Mouse (Mus musculus) liver, embryonic 15.5 days (tissue): ENCODE data around the gene Rasl11a. TPM values are rescaled to one million over a fixed set of nuclear protein-coding genes. Genes with fewer than 3 reads are reported as not detected.

Experiments used
- ATAC-seq: fragments of 200-750 bp; cut with Nextera tagmentation; 2 replicates; pipeline ENCODE4 v1.8.0; 2017; ENCODE audit warnings: moderate number of reproducible peaks, mild to moderate bottlenecking, moderate library complexity; ENCODE audit not compliant: insufficient read depth
- H3K27ac ChIP-seq: fragments of 300-500 bp; sonication (generic); replicated peaks from 2 replicates; pipeline ENCODE4 v1.5.1; 2015; ENCODE audit warnings: mild to moderate bottlenecking, inconsistent platforms
- H3K27me3 ChIP-seq: fragments of 300-500 bp; sonication (generic); 2 replicates; pipeline ENCODE4 v1.6.1; 2015; ENCODE audit warnings: mild to moderate bottlenecking, inconsistent platforms
- H3K36me3 ChIP-seq: fragments of 300-500 bp; sonication (generic); replicated peaks from 2 replicates; pipeline ENCODE4 v1.6.1; 2015; ENCODE audit warnings: moderate library complexity, mild to moderate bottlenecking, inconsistent platforms
- H3K4me1 ChIP-seq: fragments of 300-500 bp; sonication (generic); replicated peaks from 2 replicates; pipeline ENCODE4 v1.6.1; 2015; ENCODE audit warnings: inconsistent platforms
- H3K4me2 ChIP-seq: fragments of 300-500 bp; sonication (generic); 2 replicates; pipeline ENCODE4 v1.6.1; 2015; ENCODE audit warnings: moderate library complexity, mild to moderate bottlenecking, inconsistent platforms
- H3K4me3 ChIP-seq: fragments of 300-500 bp; sonication (generic); replicated peaks from 2 replicates; pipeline ENCODE4 v1.5.1; 2015; ENCODE audit warnings: mild to moderate bottlenecking, inconsistent platforms
- H3K9ac ChIP-seq: fragments of 300-500 bp; sonication (generic); 2 replicates; pipeline ENCODE4 v1.6.1; 2015; ENCODE audit warnings: moderate library complexity, mild to moderate bottlenecking, inconsistent platforms
- H3K9me3 ChIP-seq: fragments of 300-500 bp; sonication (generic); replicated peaks from 2 replicates; pipeline ENCODE4 v1.6.1; 2016; ENCODE audit warnings: inconsistent platforms
- WGBS: fragments of 180-500 bp; shearing (Covaris S2); methylation state at CpG from one replicate; pipeline ENCODE4 v1.1.7; 2015; ENCODE audit warnings: mixed read lengths; ENCODE audit not compliant: insufficient replicate concordance; 5-methylcytosine and 5-hydroxymethylcytosine counted together
- polyA plus RNA-seq: library from polyadenylated mRNA; unstranded; fragments of >200 nt; fragmentation: Nextera tagmentation; extraction: Ambion mirVana; gene quantifications from 2 replicates; pipeline ENCODE4 v1.2.1, GENCODE M21; 2015

Rasl11a gene
- polyA plus RNA-seq = 1.8 and 2.1 TPM in 2 replicates

- peaks cover 47% of the 10 kb centered on the region for H3K27me3 ChIP-seq
- WGBS = under 1% methylated on average over 39 of the region's 40 CpGs
Observed at GRCm38 (mm10) chr5:146844945-146845365, at the start of gene Rasl11a. TSS of gene Rasl11a (plus strand) at chr5:146845071.

GRCm38 (mm10) chr5:146795728-146796127, 49.1 kb upstream of the Rasl11a start:
- H3K9me3 ChIP-seq = no peaks in the 10 kb centered on the region
- ATAC-seq = no peak
- no peak overlapping the region for H3K4me2 ChIP-seq
- no peaks in the 10 kb centered on the region for H3K36me3 ChIP-seq
- H3K27me3 ChIP-seq = no peaks in the 10 kb centered on the region
- no peak overlapping the region for H3K9ac ChIP-seq
- no peak overlapping the region for H3K4me3 ChIP-seq
- 74% methylated on average over 13 of the region's 13 CpGs for WGBS
- no peak overlapping the region for H3K27ac ChIP-seq
- H3K4me1 ChIP-seq = peaks cover 57% of the 10 kb centered on the region

More at GRCm38 (mm10) chr5:146844945-146845365, at the start of gene Rasl11a:
- H3K36me3 ChIP-seq = no peaks in the 10 kb centered on the region
- peak; percentile 79 for ATAC-seq
- H3K27ac ChIP-seq = 0 out of 2 replicates have a peak within 1 kb of the TSS, but pooled peaks have one; percentile 24
- peak within 1 kb of the TSS; percentile 56 for H3K4me3 ChIP-seq
- peak within 1 kb of the TSS; percentile 31; the same call in 1 of the 2 replicates for H3K9ac ChIP-seq
- H3K4me1 ChIP-seq = peaks cover 20% of the 10 kb centered on the region
- no peaks in the 10 kb centered on the region for H3K9me3 ChIP-seq
- peak within 1 kb of the TSS; percentile 84 for H3K4me2 ChIP-seq

- Histone ChIP-seq H3K4me2 (no peak overlapping the region), H3K27ac (no peak overlapping the region), H3K4me1 (peaks cover 36% of the 10 kb centered on the region), H3K4me3 (no peak overlapping the region), H3K36me3 (no peaks in the 10 kb centered on the region), H3K9ac (no peak overlapping the region), H3K27me3 (no peaks in the 10 kb centered on the region), H3K9me3 (no peaks in the 10 kb centered on the region)
- 39% methylated on average over 9 of the region's 9 CpGs for WGBS
- no peak for ATAC-seq
Observed at GRCm38 (mm10) chr5:146798031-146798430, 46.8 kb upstream of the Rasl11a start.

- no peak overlapping the region for H3K9ac ChIP-seq
- peak; percentile 40 for ATAC-seq
- no peaks in the 10 kb centered on the region for H3K4me1 ChIP-seq
- H3K4me3 ChIP-seq = no peak overlapping the region
- no peaks in the 10 kb centered on the region for H3K36me3 ChIP-seq
- no peaks in the 10 kb centered on the region for H3K27me3 ChIP-seq
- no peak overlapping the region for H3K27ac ChIP-seq
- no peak overlapping the region for H3K4me2 ChIP-seq
- no peaks in the 10 kb centered on the region for H3K9me3 ChIP-seq
- 29% methylated on average over 8 of the region's 8 CpGs for WGBS
Observed at GRCm38 (mm10) chr5:146806004-146806430, 38.9 kb upstream of the Rasl11a start.

GRCm38 (mm10) chr5:146809951-146810350, 34.9 kb upstream of the Rasl11a start:
- no peak overlapping the region for H3K4me2 ChIP-seq
- H3K27ac ChIP-seq = no peak overlapping the region
- no peaks in the 10 kb centered on the region for H3K27me3 ChIP-seq
- ATAC-seq = no peak
- H3K36me3 ChIP-seq = no peaks in the 10 kb centered on the region
- H3K9ac ChIP-seq = no peak overlapping the region
- H3K4me1 ChIP-seq = no peaks in the 10 kb centered on the region
- no peaks in the 10 kb centered on the region for H3K9me3 ChIP-seq
- H3K4me3 ChIP-seq = no peak overlapping the region
- 62% methylated on average over 5 of the region's 5 CpGs for WGBS

GRCm38 (mm10) chr5:146812866-146813265, 32.0 kb upstream of the Rasl11a start:
- Histone ChIP-seq H3K27me3 (no peaks in the 10 kb centered on the region), H3K27ac (no peak overlapping the region), H3K9me3 (no peaks in the 10 kb centered on the region), H3K4me2 (no peak overlapping the region), H3K4me3 (no peak overlapping the region), H3K4me1 (no peaks in the 10 kb centered on the region), H3K36me3 (no peaks in the 10 kb centered on the region), H3K9ac (no peak overlapping the region)
- WGBS = 81% methylated on average over 5 of the region's 5 CpGs
- ATAC-seq = no peak

- no peak for ATAC-seq
- no peak overlapping the region for H3K4me3 ChIP-seq
- no peaks in the 10 kb centered on the region for H3K4me1 ChIP-seq
- H3K27me3 ChIP-seq = no peaks in the 10 kb centered on the region
- WGBS = 73% methylated on average over 4 of the region's 4 CpGs
- no peaks in the 10 kb centered on the region for H3K36me3 ChIP-seq
- no peak overlapping the region for H3K4me2 ChIP-seq
- H3K27ac ChIP-seq = no peak overlapping the region
- no peak overlapping the region for H3K9ac ChIP-seq
- no peaks in the 10 kb centered on the region for H3K9me3 ChIP-seq
Observed at GRCm38 (mm10) chr5:146813421-146813820, 31.4 kb upstream of the Rasl11a start.

- no peak overlapping the region for H3K4me2 ChIP-seq
- H3K4me1 ChIP-seq = no peaks in the 10 kb centered on the region
- H3K9ac ChIP-seq = no peak overlapping the region
- no peaks in the 10 kb centered on the region for H3K9me3 ChIP-seq
- 34% methylated on average over 4 of the region's 4 CpGs for WGBS
- no peaks in the 10 kb centered on the region for H3K27me3 ChIP-seq
- no peak overlapping the region for H3K27ac ChIP-seq
- H3K4me3 ChIP-seq = no peak overlapping the region
- no peaks in the 10 kb centered on the region for H3K36me3 ChIP-seq
- no peak for ATAC-seq
Observed at GRCm38 (mm10) chr5:146815394-146815793, 29.5 kb upstream of the Rasl11a start.

- Histone ChIP-seq H3K4me3 (no peak overlapping the region), H3K27ac (no peak overlapping the region), H3K9me3 (no peaks in the 10 kb centered on the region), H3K4me2 (no peak overlapping the region), H3K27me3 (no peaks in the 10 kb centered on the region), H3K9ac (no peak overlapping the region), H3K36me3 (no peaks in the 10 kb centered on the region), H3K4me1 (no peaks in the 10 kb centered on the region)
- no peak for ATAC-seq
- WGBS = 82% methylated on average over 8 of the region's 8 CpGs
Observed at GRCm38 (mm10) chr5:146817583-146817982, 27.3 kb upstream of the Rasl11a start.

- Histone ChIP-seq H3K4me1 (peaks cover 3% of the 10 kb centered on the region), H3K4me3 (no peak overlapping the region), H3K9ac (no peak overlapping the region), H3K4me2 (no peak overlapping the region), H3K9me3 (no peaks in the 10 kb centered on the region), H3K27me3 (no peaks in the 10 kb centered on the region), H3K27ac (no peak overlapping the region), H3K36me3 (no peaks in the 10 kb centered on the region)
- ATAC-seq = no peak
- 64% methylated on average over 8 of the region's 8 CpGs for WGBS
Observed at GRCm38 (mm10) chr5:146818906-146819623, 25.8 kb upstream of the Rasl11a start.

- H3K9ac ChIP-seq = no peak overlapping the region
- no peaks in the 10 kb centered on the region for H3K36me3 ChIP-seq
- no peak overlapping the region for H3K4me2 ChIP-seq
- WGBS = 73% methylated on average over 5 of the region's 5 CpGs
- no peaks in the 10 kb centered on the region for H3K9me3 ChIP-seq
- H3K27me3 ChIP-seq = no peaks in the 10 kb centered on the region
- H3K4me3 ChIP-seq = no peak overlapping the region
- ATAC-seq = no peak
- H3K4me1 ChIP-seq = peaks cover 13% of the 10 kb centered on the region
- H3K27ac ChIP-seq = no peak overlapping the region
Observed at GRCm38 (mm10) chr5:146823005-146823404, 21.9 kb upstream of the Rasl11a start.
